Mouse (Mus musculus) spleen, postnatal 36 days (tissue): ENCODE data around the gene Tamm41.
A peak's percentile ranks its signal among the peaks of the same experiment; 100 is the strongest.

Source experiments
- DNase-seq, 2 experiments: peaks; one replicate each; pipeline ENCODE4 v3.0.0; 2022; ENCODE audit warnings: low spot score in 2 of 2, mixed read lengths in 1 of 2

Gene Tamm41

DNA sequence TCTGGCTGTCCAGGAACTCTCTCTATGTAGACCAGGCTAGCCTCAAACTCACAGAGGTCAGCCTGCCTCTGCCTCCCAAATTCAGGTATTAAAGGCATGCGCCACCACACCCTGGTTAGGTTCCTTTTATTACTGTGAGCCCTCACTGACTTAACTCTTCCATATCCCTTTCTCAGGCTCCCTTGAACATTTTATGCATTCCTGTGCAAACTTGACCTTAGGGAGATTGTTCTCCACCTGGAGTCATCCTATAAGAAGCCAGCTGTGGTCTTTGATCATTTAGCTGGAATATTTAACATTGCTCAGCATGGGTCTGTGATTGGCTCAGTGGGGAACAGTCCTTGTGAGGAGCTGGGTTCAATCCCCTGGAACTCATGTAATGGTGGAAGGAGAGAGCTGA is 63.3 kb downstream of the Tamm41 start:
- DNase-seq: no peak

DNA sequence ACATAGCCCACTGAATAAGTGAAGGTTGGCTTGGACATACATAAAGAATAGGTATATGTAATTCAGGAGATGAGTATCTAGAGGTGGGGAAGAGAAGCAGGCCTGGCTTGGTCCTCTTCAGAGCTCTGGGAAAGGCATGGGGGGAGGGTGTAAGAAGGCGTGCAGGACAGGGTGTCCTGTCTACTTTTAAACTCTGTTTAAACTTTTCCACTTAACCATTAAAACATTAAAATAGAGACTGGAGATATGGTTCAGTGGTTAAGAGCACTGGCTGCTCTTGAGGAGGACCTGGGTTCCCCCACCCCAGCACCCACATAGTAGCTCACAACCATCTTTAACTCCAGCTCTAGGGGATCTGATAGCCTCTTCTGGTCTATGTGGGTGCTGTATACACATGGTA is 64.7 kb downstream of the Tamm41 start:
- DNase-seq: peak; percentile 28 to 40

DNA sequence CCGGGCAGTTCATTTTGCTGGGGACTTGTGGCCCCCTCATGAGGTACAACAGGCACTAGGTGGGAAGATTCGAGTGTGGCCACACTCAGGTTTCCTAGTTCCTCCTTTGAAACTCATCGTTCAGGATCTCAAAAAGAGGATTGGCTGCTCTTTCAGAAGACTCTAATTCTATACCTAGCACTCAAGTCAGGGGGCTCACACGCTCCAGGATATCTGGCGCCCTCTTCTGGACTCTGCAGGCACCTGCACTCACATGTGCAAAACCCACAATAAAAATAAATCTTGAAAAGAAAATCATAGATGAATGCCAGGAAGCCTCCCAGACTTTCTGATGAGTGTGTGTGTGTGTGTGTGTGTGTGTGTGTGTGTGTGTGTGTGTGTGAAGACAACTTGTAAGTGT is 66.8 kb downstream of the Tamm41 start:
- no peak for DNase-seq

DNA sequence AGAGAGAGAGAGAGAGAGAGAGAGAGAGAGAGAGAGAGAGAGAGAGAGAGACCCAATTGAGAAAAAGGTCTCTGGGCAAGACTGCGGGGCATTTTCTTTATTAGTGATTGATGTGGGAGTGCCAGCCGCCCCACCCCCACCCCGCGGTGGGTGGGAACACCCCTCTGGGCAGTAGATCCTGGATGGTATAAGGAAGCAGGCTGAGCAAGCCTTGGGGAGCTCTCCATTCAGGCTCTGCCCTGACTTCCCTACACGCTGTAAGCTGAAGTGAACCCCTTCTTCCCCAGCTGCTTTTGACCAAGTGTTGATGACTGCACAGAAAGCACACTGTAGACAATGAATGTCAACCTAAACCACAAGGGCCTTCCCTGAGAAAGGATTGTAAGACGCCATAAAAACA is 67.3 kb downstream of the Tamm41 start:
- no peak for DNase-seq

DNA sequence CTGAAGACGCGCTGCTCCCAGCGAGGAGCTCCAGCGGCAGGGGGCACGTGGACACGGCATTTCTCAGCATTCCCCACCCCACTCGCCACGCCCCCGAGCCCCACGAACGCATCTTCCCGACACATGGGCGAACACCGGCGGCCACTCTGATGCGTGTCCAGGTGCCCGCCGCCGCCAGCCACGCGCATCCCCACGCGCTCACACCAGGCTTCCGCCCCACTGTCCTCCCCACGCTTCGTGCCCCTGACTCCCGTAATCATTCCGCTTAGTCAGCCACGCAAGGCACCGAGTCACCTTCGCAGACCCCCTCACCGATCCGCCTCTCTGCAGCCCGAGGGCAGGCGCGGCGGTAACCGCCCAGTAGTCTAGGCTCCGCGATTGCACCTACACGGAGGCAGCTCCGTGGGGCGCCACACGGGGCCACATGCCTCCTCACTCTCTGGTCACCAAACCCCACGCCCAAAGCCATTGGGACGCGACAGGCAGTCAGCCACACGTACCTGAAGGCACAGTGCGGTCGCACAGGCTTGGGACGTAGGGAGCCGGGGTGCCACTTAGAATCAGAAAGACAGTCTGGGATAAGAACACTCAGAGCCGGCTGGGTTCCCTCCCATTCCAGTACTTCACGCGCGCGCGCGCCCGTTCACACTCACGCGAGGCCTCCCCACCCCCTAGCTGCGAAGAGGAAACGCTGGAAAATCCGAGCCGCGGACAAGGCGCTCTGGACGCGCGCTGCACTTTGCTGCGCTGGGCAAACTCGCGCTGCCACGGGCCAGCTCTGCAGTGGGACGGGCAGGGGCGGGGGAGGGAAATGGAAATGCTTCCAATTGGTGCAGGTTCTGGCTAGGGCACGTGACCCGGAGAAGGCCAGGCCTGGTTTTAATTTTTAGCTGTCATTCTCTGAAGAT is 68.2 kb downstream of the Tamm41 start, which contains the start of gene Vgll4:
Vgll4 (minus strand) TSS at position 782 of the 908 bp plus-strand sequence.
- peak; percentile 12 to 16 for DNase-seq

DNA sequence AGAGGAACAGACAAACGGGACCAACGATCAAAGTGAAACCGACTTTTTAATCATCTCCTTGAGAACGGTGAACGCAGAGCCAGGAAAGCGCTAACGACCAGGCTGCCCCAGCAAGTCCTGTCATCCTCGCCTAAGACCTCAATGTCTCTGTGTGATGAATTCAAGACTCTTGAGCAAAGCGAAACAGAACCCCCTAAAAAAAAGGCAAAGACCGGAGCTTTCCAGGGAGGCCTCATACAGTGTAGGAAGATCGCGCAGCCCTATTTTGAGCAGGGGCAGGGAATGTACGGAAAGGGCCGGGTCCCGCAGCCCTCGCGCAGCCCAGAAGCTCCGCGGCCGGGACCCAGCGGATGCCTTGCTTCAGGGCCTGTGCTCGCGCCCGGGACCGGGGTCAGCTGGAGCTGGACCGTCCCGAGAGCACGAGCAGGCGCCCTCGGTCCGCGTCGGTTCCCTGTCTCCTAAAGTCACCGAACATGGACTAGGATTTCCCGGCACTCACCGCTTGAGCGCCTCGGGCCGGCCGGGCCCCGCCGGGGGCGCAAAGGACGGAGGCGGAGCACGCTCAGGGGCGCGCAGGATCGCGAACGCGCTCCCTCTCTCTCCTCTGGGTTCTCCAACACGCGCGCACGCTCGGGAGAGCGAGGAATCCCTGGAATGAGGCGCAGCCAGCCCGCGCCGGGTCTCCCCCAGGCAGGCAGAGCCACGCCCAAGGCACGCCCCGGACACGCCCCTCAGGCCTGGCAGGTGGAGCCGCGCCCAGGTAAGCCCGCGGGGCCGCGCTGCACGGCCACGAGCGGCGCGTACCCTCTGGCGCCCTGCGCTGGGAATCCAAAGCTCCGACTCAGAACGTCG is 69.1 kb downstream of the Tamm41 start:
- DNase-seq: peak; percentile 34 to 53

DNA sequence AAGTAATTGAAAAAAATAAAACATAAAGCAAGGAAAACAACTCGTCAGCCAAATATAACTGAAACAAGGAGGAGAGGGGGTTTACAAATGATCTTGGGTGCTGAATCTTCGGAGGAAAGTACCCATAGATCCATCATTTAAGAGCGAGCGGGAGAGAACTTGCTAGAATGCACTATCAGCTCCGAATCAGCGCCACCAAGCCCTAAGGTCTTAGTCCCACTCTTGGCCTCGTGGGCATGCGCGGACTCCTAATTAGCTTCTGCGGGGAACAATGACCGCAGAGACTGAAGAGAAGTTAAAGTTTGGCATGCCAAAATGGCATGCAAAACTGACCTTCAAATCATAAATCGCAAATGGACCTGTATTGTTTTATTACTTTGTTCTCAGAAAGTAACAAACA is 70.1 kb downstream of the Tamm41 start:
- no peak for DNase-seq

DNA sequence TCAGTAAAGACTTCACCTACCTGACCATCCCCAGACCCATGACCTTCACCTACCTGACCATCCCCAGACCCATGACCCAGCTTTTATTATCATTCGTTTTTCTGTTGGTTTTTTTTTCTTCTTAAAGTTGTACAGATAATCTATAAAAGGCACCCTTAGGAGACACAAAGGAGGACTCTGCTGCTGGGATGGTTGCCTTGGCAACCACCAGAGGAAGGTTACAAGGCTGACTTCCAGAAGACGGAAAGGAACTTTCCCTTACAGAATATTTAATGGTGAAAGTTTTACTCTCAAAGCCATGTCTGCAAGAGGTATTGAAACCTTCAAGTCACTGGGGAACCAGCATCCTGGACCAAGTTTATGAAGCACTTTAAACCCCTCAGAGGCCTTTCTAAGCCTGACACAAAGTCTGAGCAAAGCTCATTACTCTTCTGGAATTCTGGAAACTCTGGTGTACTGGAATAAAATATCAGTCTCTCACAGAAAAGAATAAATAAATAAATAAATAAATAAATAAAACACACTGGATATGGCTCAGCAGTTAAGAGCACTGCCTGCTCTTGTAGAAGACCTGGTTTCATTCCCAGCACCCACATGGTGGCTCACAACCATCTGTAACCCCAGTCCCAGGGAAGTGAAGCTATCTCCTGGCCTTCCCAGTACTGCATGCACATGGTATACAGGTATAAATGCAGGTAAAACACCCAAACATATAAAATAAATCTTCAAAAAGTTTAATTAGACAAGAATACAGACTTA is 71.1 kb downstream of the Tamm41 start:
- no peak for DNase-seq

DNA sequence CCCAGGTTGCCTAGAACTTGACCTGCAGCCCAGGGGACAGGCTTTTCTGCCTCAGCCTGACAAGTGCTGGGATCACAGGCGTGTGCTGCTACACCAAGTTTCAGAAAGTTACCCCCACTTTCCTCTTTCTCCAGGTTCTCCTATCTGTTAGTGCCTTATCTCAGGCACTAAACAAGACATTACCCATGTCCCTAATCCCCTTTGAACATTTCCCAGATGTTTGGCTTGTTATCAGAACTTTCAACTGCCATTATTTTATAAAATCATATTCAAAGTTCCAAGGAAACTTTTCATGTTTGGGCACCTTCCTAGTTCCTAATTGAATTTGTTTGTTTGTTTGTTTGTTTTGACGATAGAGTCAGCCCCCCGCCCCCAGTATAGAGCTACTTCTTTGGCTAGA is 71.9 kb downstream of the Tamm41 start:
- no peak for DNase-seq

DNA sequence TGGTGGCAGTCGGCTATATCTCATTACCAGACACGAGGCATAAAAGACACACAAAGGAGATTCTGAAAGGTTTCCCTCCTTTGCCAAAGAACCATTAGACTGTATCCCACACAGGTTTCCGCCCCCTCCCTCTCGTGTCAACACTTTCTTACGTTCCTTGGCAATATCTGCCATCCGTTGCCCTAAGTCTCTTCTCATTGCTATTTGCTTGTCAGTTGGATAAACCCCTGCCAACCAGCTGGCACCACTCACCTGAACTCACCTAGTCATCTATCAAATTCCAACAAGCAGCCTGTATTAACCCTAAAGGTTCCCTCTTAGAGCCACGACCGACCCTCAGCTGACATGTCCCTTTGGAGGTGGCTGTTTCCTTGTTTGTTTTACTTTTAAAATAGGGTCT is 72.3 kb downstream of the Tamm41 start:
- DNase-seq: no peak

DNA sequence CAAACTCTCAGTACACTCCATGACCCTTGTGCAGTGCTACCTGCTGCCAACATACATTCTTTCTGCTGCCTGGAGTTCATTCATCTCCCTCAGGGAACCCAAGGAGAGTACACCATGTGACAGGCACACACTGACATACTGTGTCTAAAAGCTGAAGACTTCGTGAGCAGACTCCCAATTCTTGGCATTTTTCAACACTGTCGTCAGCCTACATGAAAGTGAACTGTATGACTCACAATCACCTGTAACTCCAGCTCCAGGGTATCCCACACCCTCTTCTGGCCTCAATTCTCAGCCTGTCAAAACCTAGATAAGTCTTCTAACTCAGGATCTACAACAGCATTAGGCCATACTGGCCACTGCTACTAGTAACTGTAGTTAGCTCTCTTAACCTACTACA is 73.4 kb downstream of the Tamm41 start:
- no peak for DNase-seq

DNA sequence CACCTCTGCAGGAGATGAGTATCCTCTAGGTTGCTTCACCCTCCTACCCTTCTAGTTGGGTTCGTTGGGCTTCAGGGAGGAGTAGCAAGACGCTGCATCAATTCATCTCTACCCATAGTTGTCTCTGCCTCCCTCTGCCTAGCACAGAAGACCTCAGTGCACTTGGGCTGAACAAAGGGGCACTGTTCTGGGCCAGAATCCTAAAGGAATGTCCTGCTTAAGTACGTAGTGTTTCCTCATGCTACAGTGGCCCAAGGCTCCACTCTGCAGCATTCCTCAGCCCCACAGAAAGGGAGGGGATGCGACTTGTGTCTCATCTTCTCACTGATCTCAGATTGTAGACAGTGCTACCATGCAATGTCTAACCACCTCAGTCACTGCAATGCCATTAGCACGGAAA is 74.0 kb downstream of the Tamm41 start:
- no peak for DNase-seq

DNA sequence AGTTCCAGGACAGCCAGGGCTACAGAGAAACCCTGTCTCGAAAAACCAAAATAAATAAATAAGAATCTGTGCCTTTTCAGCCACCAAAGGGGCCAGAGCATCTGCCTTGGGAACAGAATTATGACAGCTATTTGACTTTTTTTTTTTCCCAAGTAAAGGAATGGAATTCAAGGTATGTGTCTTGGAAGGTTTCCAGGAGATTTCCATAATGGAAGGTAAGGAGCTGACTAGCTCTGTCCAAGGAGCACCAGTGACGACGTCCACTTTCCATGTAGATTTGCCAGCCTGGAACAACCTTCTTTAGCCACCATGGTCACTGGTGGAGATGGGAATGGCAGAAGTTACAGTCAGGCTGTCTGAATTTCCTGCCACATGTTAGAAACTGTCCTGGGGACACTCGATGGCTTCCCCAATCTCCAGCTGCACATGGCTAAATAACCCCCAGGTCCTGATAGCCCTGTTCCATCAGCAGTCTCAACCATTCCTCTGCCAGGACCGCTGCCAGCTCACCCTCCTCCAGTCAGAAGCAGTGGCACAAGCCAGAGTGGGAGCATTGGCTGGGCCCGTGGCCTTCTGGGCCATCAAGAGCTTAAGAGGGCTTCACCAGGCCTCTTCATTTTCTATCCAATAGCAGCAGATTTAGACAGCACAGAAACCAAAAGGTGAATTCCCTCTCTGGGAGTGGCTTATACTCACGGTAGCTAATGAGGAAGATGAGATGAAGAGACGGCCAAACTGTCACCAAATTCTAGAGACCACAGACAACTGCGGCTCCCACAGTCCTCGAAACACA is 76.2 kb downstream of the Tamm41 start:
- DNase-seq: no peak

DNA sequence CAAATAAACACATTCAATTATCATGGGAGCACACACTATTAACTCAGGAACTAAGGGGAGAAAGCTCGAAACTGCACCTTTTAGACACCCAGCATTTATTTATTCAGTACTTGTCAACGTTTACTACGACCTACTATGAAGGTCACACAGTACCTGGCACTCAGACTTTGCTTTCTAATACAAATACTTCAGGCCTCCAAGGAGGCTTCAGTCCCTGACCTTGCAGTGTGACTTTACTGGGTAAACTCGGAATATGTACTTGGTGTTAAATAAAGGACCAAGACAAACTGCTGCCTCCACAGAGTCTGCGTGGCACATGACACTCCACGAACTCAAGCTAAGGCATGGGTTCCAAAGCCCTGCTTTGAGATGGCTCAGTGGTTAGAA is 78.7 kb downstream of the Tamm41 start:
- no peak for DNase-seq

DNA sequence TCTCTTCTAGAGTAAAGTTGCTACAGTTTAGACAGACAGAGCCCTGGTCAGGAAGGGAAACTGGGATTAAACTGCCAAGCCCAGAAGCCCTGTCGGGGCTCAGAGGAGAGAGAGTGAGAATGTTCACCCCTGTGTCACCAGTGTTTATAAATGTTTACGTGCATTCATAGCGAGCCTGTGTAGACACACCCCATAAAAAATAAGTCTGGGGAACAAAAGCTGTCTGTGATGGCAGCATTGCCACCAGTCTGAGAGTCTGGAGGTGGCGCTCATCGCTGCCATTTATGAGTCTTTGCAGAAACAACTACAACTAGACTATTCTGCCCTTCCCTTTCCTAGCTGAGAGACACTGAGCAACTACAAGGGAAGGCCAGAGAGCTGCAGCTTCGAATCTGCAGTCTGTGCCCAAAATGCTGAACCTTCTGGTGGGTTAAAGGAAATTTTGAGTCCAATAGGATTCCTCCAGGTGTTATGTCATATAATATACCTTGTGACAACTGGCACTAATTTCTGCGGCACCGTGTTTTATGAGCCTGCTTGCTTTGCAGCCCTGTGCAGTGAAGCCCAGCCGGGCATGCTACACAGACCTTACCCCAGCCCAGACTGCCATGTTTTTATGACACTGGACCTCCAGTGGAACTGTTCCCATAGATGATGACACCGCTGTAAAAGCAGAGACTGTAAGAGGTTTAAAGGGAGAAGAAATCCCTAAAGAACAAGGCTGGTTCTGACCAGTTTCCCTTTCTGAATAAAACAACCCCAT is 79.2 kb downstream of the Tamm41 start:
- DNase-seq: no peak

DNA sequence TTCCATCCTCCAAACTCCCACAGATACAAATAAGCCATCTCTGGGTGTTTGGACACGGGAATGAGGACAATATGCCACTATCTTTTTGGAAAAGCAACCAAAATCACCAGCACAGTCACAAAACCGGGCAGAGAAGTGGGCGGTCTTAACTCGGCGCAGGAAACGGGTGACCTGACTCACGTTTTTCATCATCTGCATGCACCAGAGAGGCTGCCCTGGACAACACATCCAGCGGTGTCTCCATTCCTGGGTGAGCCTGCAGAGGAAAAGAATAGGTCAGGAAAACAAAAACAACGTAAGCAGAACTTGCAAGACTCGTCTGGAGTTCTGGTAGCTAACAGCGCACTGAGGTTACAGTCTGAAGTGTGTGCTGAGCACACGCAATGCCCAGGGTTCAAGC is 79.9 kb downstream of the Tamm41 start:
- no peak for DNase-seq

DNA sequence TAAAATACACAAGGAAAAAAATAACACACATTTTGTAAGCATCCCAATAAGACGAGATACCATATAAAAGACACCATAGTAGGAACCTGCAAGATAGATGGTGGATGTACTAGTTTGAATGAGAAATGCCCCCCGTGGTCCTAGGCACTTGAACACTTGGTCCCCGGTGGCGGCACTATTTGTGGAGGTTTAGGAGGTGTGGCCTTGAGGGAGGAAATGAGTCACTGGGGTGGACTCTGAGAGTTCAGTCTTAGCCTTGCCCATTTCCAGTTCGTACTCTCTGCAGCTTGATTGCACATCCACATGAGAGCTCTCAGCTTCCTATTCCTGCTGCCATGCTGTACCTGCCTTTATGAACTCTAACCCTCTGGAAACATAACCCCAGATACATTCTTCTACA is 83.2 kb downstream of the Tamm41 start:
- DNase-seq: no peak
